Mouse (Mus musculus) G1E (cell line): ENCODE measurements around the gene Olfr1276.

Source experiments
- CTCF ChIP-seq: IDR thresholded peaks from 2 replicates; pipeline ENCODE4 v1.5.1; 2012; ENCODE audit warnings: low read depth, low read length, inconsistent platforms, mixed read lengths
- GATA1 ChIP-seq: IDR thresholded peaks from 2 replicates; pipeline ENCODE4 v1.6.1; 2012; ENCODE audit warnings: borderline replicate concordance, low read length, inconsistent platforms, mixed read lengths
- POLR2AphosphoS5 ChIP-seq: IDR thresholded peaks from 2 replicates; pipeline ENCODE4 v1.6.1; 2012; ENCODE audit warnings: low read depth, low read length, inconsistent platforms; ENCODE audit not compliant: insufficient replicate concordance

- TF ChIP-seq CTCF (no peak), POLR2AphosphoS5 (no peak), GATA1 (no peak)
Observed at GRCm38 (mm10) chr2:111300374-111300773, 46.1 kb downstream of the Olfr1276 start, which contains the start of gene Olfr1279.
